Mouse (Mus musculus) CH12.LX (cell line): ENCODE measurements around the gene Fdx1l. TPM values are rescaled to one million over a fixed set of nuclear protein-coding genes. Genes with fewer than 3 reads are reported as not detected.

ENCODE experiments used
- DNase-seq: peaks from one replicate; pipeline ENCODE4 v3.0.0-alpha.2; 2013; ENCODE audit errors: extremely low read depth
- H3K27ac ChIP-seq: 2 replicates; pipeline ENCODE4 v1.5.1; 2012; ENCODE audit warnings: low read depth, mild to moderate bottlenecking, control low read depth, moderate library complexity; ENCODE audit not compliant: insufficient read depth
- H3K27me3 ChIP-seq: replicated peaks from 2 replicates; pipeline ENCODE3; 2012; ENCODE audit warnings: inconsistent platforms
- H3K36me3 ChIP-seq, 2 experiments: replicated peaks in 1 of 2; 2 replicates each; pipeline versions ENCODE3 to v1.6.1; 2012; ENCODE audit warnings: inconsistent platforms in 1 of 2, low read length in 1 of 2, mild to moderate bottlenecking in 1 of 2, mixed read lengths in 1 of 2, moderate library complexity in 1 of 2; ENCODE audit not compliant: control insufficient read depth in 1 of 2, insufficient read depth in 1 of 2
- H3K4me1 ChIP-seq, 2 experiments: 2 replicates each; pipeline ENCODE4 v1.6.1; 2012; ENCODE audit warnings: inconsistent platforms in 1 of 2, moderate library complexity in 1 of 2; ENCODE audit not compliant: insufficient read depth in 2 of 2, control insufficient read depth in 1 of 2
- H3K4me2 ChIP-seq: 2 replicates; pipeline ENCODE4 v1.6.1; 2012; ENCODE audit warnings: low read depth, mild to moderate bottlenecking, control low read depth; ENCODE audit not compliant: poor library complexity, insufficient read depth, severe bottlenecking
- H3K4me3 ChIP-seq, 3 experiments: fragments of 150-350 bp in 1 of 3; sonication (generic) in 1 of 3; replicated peaks in 1 of 3; 2 replicates each; pipeline versions ENCODE3 to v1.5.1; 2011 to 2012; ENCODE audit warnings: low read depth in 2 of 3, low read length in 2 of 3, mild to moderate bottlenecking in 2 of 3, moderate library complexity in 2 of 3, control low read depth in 1 of 3, improper control_type of control experiment in 1 of 3, inconsistent platforms in 1 of 3, mixed read lengths in 1 of 3; ENCODE audit not compliant: poor library complexity in 1 of 3
- H3K79me2 ChIP-seq: replicated peaks from 2 replicates; pipeline ENCODE4 v1.6.1; 2012; ENCODE audit warnings: mild to moderate bottlenecking, moderate library complexity; ENCODE audit not compliant: control insufficient read depth, poor library complexity, insufficient read depth, severe bottlenecking; ENCODE audit errors: extremely low read depth
- H3K9ac ChIP-seq: 2 replicates; pipeline ENCODE4 v1.6.1; 2012; ENCODE audit warnings: low read depth, mild to moderate bottlenecking, control low read depth, moderate library complexity; ENCODE audit not compliant: insufficient read depth
- H3K9me3 ChIP-seq: replicated peaks from 2 replicates; pipeline ENCODE3; 2012; ENCODE audit warnings: low read length, inconsistent platforms, mixed read lengths
- BHLHE40 ChIP-seq: IDR thresholded peaks from 2 replicates; pipeline ENCODE4 v1.6.1; 2011; ENCODE audit warnings: mild to moderate bottlenecking, low read depth, low read length, improper control_type of control experiment
- CHD1 ChIP-seq: IDR thresholded peaks from 2 replicates; pipeline ENCODE4 v1.6.1; 2012; ENCODE audit warnings: low read depth, low read length, improper control_type of control experiment, inconsistent platforms
- CTCF ChIP-seq, 2 experiments: IDR thresholded peaks in 1 of 2; conservative IDR thresholded peaks in 1 of 2; 2 replicates each; pipeline ENCODE4 v1.5.1; 2011 to 2012; ENCODE audit warnings: low read depth in 2 of 2, low read length in 2 of 2, improper control_type of control experiment in 1 of 2, inconsistent platforms in 1 of 2, mild to moderate bottlenecking in 1 of 2, moderate library complexity in 1 of 2
- EP300 ChIP-seq: IDR thresholded peaks from 2 replicates; pipeline ENCODE4 v1.6.1; 2011; ENCODE audit warnings: low read length, improper control_type of control experiment
- GABPA ChIP-seq: IDR thresholded peaks from 2 replicates; pipeline ENCODE4 v1.6.1; 2012; ENCODE audit warnings: low read depth, low read length, improper control_type of control experiment, inconsistent platforms; ENCODE audit not compliant: insufficient replicate concordance
- HCFC1 ChIP-seq: IDR thresholded peaks from 2 replicates; pipeline ENCODE4 v1.6.1; 2012; ENCODE audit warnings: low read depth, mild to moderate bottlenecking, inconsistent platforms, low read length, improper control_type of control experiment
- IRF4 ChIP-seq: IDR thresholded peaks from 2 replicates; pipeline ENCODE4 v1.6.1; 2014; ENCODE audit warnings: low read depth, mild to moderate bottlenecking, inconsistent platforms, low read length, improper control_type of control experiment
- KAT2A ChIP-seq: IDR thresholded peaks from 2 replicates; pipeline ENCODE4 v1.6.1; 2012; ENCODE audit warnings: low read length, improper control_type of control experiment, inconsistent platforms; ENCODE audit not compliant: insufficient replicate concordance
- MAFK ChIP-seq: IDR thresholded peaks from 2 replicates; pipeline ENCODE4 v1.6.1; 2011; ENCODE audit warnings: low read length, improper control_type of control experiment; ENCODE audit not compliant: insufficient replicate concordance
- MEF2A ChIP-seq: IDR thresholded peaks from 2 replicates; pipeline ENCODE4 v1.6.1; 2014; ENCODE audit warnings: low read depth, mild to moderate bottlenecking, inconsistent platforms, low read length, improper control_type of control experiment, borderline replicate concordance
- MXI1 ChIP-seq: IDR thresholded peaks from 2 replicates; pipeline ENCODE4 v1.6.1; 2011; ENCODE audit warnings: mild to moderate bottlenecking, low read depth, low read length, improper control_type of control experiment
- NELFE ChIP-seq: IDR thresholded peaks from 2 replicates; pipeline ENCODE4 v1.6.1; 2011; ENCODE audit warnings: low read depth, low read length, improper control_type of control experiment
- NRF1 ChIP-seq: IDR thresholded peaks from 2 replicates; pipeline ENCODE4 v1.6.1; 2014; ENCODE audit warnings: low read depth, mild to moderate bottlenecking, inconsistent platforms, low read length, improper control_type of control experiment, moderate library complexity
- POLR2AphosphoS2 ChIP-seq: IDR thresholded peaks from 2 replicates; pipeline ENCODE4 v1.6.1; 2011; ENCODE audit warnings: low read depth, low read length, improper control_type of control experiment
- SMC3 ChIP-seq: IDR thresholded peaks from 2 replicates; pipeline ENCODE4 v1.6.1; 2011; ENCODE audit warnings: low read depth, low read length, improper control_type of control experiment
- TBP ChIP-seq: conservative IDR thresholded peaks from 2 replicates; pipeline ENCODE4 v1.6.1; 2011; ENCODE audit warnings: low read depth, low read length, improper control_type of control experiment
- TCF12 ChIP-seq: IDR thresholded peaks from 2 replicates; pipeline ENCODE4 v1.6.1; 2014; ENCODE audit warnings: low read depth, mild to moderate bottlenecking, inconsistent platforms, low read length, improper control_type of control experiment
- USF2 ChIP-seq: conservative IDR thresholded peaks from 2 replicates; pipeline ENCODE4 v1.6.1; 2011; ENCODE audit warnings: low read depth, low read length, improper control_type of control experiment
- ZC3H11A ChIP-seq: IDR thresholded peaks from 2 replicates; pipeline ENCODE4 v1.6.1; 2012; ENCODE audit warnings: low read depth, mild to moderate bottlenecking, inconsistent platforms, low read length, improper control_type of control experiment
- ZKSCAN1 ChIP-seq: IDR thresholded peaks from 2 replicates; pipeline ENCODE4 v1.6.1; 2012; ENCODE audit warnings: low read depth, inconsistent platforms, low read length, improper control_type of control experiment, borderline replicate concordance
- ZMIZ1 ChIP-seq: IDR thresholded peaks from 2 replicates; pipeline ENCODE4 v1.6.1; 2012; ENCODE audit warnings: low read depth, mild to moderate bottlenecking, inconsistent platforms, low read length, improper control_type of control experiment
- ZNF384 ChIP-seq: IDR thresholded peaks from 2 replicates; pipeline ENCODE4 v1.6.1; 2012; ENCODE audit warnings: low read depth, low read length, improper control_type of control experiment, inconsistent platforms
- dilution Hi-C: fragments of 300-500 bp; cut with MboI; formaldehyde crosslinking; loops from 2 replicates; pipeline ENCODE4 v1.14.3; 2020; ENCODE audit warnings: low sequenced_read_pairs; ENCODE audit not compliant: extremely low pct_unique_long_range_greater_than_20kb, extremely low pct_ligation_motif_present
- in situ Hi-C: fragments of 300-500 bp; cut with MboI; formaldehyde crosslinking; loops from 3 replicates; pipeline ENCODE4 v1.14.3; 2019; ENCODE audit warnings: low sequenced_read_pairs, low pct_ligation_motif_present, low pct_unique_long_range_greater_than_20kb, mixed read lengths
- polyA plus RNA-seq: library from polyadenylated mRNA; unstranded; fragments of >175 nt; gene quantifications from 2 replicates; pipeline ENCODE4 v1.2.1, GENCODE M21; 2012; ENCODE audit warnings: low read depth; ENCODE audit not compliant: insufficient read length
- total RNA-seq, 2 experiments: library from RNA; depleted of rRNA; stranded (reverse); fragments of 300-350 nt in 1 of 2; fragments of >200 nt in 1 of 2; gene quantifications; 2 replicates each; pipeline ENCODE4 v1.2.3; 2012 to 2014

Fdx1l gene
- total and polyA plus RNA-seq, 3 experiments: 70.8 to 105 (median 79.7) TPM

DNA sequence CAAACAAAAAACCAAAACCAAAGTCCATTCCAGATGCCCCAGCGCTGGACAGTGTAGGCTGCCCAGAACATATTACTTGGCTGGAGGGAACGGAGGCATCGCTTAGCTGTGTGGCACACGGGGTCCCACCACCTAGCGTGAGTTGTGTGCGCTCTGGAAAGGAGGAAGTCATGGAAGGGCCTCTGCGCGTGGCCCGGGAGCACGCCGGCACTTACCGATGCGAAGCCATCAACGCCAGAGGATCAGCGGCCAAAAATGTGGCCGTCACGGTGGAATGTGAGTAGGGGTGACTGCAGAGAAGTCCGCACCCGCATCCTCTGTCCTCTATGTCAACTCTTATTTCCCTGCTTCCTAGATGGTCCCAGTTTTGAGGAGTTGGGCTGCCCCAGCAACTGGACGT lies 37.3 kb downstream of the Fdx1l start:
- DNase-seq: no peak
- no peaks in the 10 kb centered on the region for H3K79me2 ChIP-seq
- H3K9ac ChIP-seq: no peak overlapping the region
- H3K4me1 ChIP-seq: peaks cover 14 to 29% of the 10 kb centered on the region in 2 experiments
- H3K9me3 ChIP-seq: no peaks in the 10 kb centered on the region
- no peaks in the 10 kb centered on the region for H3K27me3 ChIP-seq
- H3K27ac ChIP-seq: no peak overlapping the region
- H3K4me3 ChIP-seq: no peak overlapping the region
- no peak for TF ChIP-seq TCF12
- no peak for TF ChIP-seq MXI1
- no peak for TF ChIP-seq ZNF384
- TF ChIP-seq ZMIZ1: no peak
- TF ChIP-seq NRF1: no peak
- no peak for TF ChIP-seq POLR2AphosphoS2
- TF ChIP-seq EP300: no peak
- TF ChIP-seq NELFE: no peak
- no peak for TF ChIP-seq MEF2A
- no peak for TF ChIP-seq GABPA
- TF ChIP-seq USF2: no peak
- no peak for TF ChIP-seq ZKSCAN1
- TF ChIP-seq CHD1: no peak
- TF ChIP-seq HCFC1: no peak
- TF ChIP-seq BHLHE40: no peak
- no peak for TF ChIP-seq SMC3
- no peak for TF ChIP-seq CTCF (conservative IDR thresholded peaks at IDR 0.05 in 1 of 2, IDR thresholded peaks at IDR 0.05 in 1 of 2; ENCODE audit: low read depth in 2 of 2, low read length in 2 of 2)
- TF ChIP-seq, all 38 proteins: peak for 0
- H3K4me2 ChIP-seq: no peak overlapping the region
- in situ Hi-C loops (no loop called here), dilution Hi-C loops (no loop called here)
- peaks cover 23 to 39% of the 10 kb centered on the region in 2 experiments for H3K36me3 ChIP-seq

DNA sequence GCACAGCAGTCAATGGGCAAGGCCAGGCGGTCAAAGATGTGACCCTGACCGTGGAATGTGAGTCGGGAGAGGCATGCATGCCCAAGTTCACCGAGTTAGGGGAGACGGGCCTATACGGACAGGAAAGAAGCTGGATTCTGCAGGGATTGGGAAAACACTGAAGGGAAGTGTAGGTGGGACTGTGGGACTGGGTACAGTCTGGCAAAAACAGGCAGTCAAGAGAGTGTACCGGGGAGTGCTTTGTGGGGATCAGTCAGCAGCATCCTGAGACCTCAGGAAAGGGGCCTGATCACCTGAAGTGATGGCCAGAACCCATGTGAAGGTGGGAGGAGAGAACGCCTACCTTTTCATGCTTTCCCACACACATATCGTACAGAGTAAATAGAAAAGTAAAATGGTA lies 37.8 kb downstream of the Fdx1l start:
- H3K9me3 ChIP-seq: no peaks in the 10 kb centered on the region
- no peak for DNase-seq
- H3K4me2 ChIP-seq: no peak overlapping the region
- peaks cover 10 to 24% of the 10 kb centered on the region in 2 experiments; a peak in 3 of 4 replicates for H3K4me1 ChIP-seq
- H3K79me2 ChIP-seq: no peaks in the 10 kb centered on the region
- no peak overlapping the region for H3K4me3 ChIP-seq
- dilution Hi-C loops (no loop called here), in situ Hi-C loops (no loop called here)
- H3K27ac ChIP-seq: no peak overlapping the region
- TF ChIP-seq ZMIZ1 (no peak), BHLHE40 (no peak), GABPA (no peak), HCFC1 (no peak), ZC3H11A (no peak), TCF12 (no peak), TBP (no peak), KAT2A (no peak), IRF4 (no peak), EP300 (no peak), MAFK (no peak)
- no peaks in the 10 kb centered on the region for H3K27me3 ChIP-seq
- no peak overlapping the region for H3K9ac ChIP-seq
- H3K36me3 ChIP-seq: peaks cover 23 to 39% of the 10 kb centered on the region in 2 experiments
